Mouse (Mus musculus) frontal cortex, adult (tissue): ENCODE measurements around the gene Chst5.
A peak's percentile ranks its signal among the peaks of the same experiment; 100 is the strongest.
"Not testable (repeated sequence)": the region's sequence is repeated elsewhere in the genome, so short reads cannot be mapped to it uniquely, and the experiment has no call there.

ENCODE experiments used
- ATAC-seq: cut with Nextera tagmentation; 2 replicates; pipeline ENCODE4 v1.9.2; 2017; ENCODE audit warnings: mild to moderate bottlenecking, moderate library complexity, mixed read lengths; ENCODE audit not compliant: low TSS enrichment

Chst5 gene

GRCm38 (mm10) chr8:111875758-111876157 is 34.5 kb downstream of the Chst5 start:
- ATAC-seq, result no peak

GRCm38 (mm10) chr8:111871278-111871677 is 39.0 kb downstream of the Chst5 start:
- no peak for ATAC-seq

- no peak for ATAC-seq
Observed at GRCm38 (mm10) chr8:111870379-111870778, 39.9 kb downstream of the Chst5 start.

GRCm38 (mm10) chr8:111868664-111869063 is 41.6 kb downstream of the Chst5 start:
- no peak for ATAC-seq

GRCm38 (mm10) chr8:111865857-111866256 is 44.4 kb downstream of the Chst5 start:
- 0 out of 2 replicates have a peak, but pooled peaks have one; percentile 62 for ATAC-seq

GRCm38 (mm10) chr8:111865130-111865852 is 45.0 kb downstream of the Chst5 start:
- ATAC-seq, result no peak

- ATAC-seq, result no peak
Observed at GRCm38 (mm10) chr8:111864648-111865047, 45.6 kb downstream of the Chst5 start.

GRCm38 (mm10) chr8:111863280-111863679 is 47.0 kb downstream of the Chst5 start:
- ATAC-seq, result no peak

GRCm38 (mm10) chr8:111855977-111856376 is 54.3 kb downstream of the Chst5 start:
- no peak for ATAC-seq

- ATAC-seq, result peak; percentile 100
Observed at GRCm38 (mm10) chr8:111853861-111854501, 56.3 kb downstream of the Chst5 start, which contains the start of gene Cfdp1. TSS of gene Cfdp1 (minus strand) at chr8:111854291.

- ATAC-seq, result not testable (repeated sequence)
Observed at GRCm38 (mm10) chr8:111853219-111853618, 57.0 kb downstream of the Chst5 start.

GRCm38 (mm10) chr8:111846746-111847145 is 63.5 kb downstream of the Chst5 start:
- ATAC-seq, result no peak
